Mouse (Mus musculus): ENCODE data around the gene Med13l.
"Not testable (repeated sequence)": the region's sequence is repeated elsewhere in the genome, so short reads cannot be mapped to it uniquely, and the experiment has no call there.

Med13l gene

GRCm38 (mm10) chr5:118628211-118628610 lies 67.7 kb downstream of the Med13l start:
- no peak for DNase-seq (ENCODE audit: low read depth, low spot score)

GRCm38 (mm10) chr5:118632346-118632745 lies 71.9 kb downstream of the Med13l start:
- DNase-seq (ENCODE audit: low read depth, low spot score): no peak

DNA sequence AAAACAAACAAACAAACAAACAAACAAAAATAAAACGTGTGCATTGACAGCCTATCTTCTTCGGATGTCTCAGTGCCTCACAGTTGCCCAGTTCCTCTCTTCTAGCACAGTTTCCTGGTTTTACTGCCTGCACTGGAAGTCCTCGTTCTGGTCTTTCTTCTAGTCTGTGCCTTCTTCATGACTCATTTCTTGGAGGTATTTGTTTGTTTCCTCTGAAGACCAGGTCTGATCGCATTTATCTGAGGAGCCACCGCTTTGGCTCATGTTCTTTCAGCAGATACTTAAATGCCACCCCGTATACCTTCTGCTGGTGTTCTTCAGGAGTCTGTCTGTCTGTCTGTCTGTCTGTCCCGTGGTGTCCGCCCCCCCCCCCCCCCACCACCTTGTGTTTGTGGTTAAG lies 72.6 kb downstream of the Med13l start:
- no peak for DNase-seq (ENCODE audit: low read depth, low spot score)

- DNase-seq (ENCODE audit: low read depth, low spot score): no peak
Observed at GRCm38 (mm10) chr5:118635476-118636187, 75.2 kb downstream of the Med13l start.

GRCm38 (mm10) chr5:118636399-118637369 lies 76.2 kb downstream of the Med13l start:
- no peak for DNase-seq (ENCODE audit: low read depth, low spot score)

- no peak for DNase-seq (ENCODE audit: low read depth, low spot score)
Observed at GRCm38 (mm10) chr5:118637931-118638330, 77.5 kb downstream of the Med13l start.

- no peak for DNase-seq (ENCODE audit: low read depth, low spot score)
Observed at GRCm38 (mm10) chr5:118638534-118639109, 78.1 kb downstream of the Med13l start.

DNA sequence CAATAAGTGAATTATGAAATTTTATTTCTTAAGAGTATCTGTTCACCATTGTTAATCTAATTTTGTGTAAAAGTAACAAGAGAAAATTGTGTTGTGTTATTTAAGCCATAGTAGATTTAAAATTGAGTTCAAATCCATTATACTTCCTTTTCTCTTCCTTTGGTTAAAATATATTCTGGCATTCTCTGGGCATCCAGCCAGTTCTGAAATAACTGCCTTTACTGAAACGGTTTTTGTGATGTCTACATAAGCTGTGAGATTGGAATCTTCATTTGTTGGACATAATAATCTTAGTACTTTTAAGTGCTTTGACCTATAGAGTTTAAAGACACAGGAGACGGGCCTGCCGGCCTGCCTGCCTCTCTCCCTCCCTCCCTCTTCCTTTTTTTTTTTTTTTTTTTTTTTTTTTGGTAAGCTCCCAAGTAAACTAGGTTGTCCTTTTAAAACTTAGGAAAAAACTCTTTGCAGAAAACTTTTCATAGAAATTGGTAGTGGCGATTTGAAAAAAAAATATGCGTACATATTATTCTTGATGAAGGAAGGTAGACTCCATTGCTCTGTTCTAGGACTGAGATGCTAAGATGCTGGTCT lies 78.7 kb downstream of the Med13l start:
- DNase-seq (ENCODE audit: low read depth, low spot score): no peak

DNA sequence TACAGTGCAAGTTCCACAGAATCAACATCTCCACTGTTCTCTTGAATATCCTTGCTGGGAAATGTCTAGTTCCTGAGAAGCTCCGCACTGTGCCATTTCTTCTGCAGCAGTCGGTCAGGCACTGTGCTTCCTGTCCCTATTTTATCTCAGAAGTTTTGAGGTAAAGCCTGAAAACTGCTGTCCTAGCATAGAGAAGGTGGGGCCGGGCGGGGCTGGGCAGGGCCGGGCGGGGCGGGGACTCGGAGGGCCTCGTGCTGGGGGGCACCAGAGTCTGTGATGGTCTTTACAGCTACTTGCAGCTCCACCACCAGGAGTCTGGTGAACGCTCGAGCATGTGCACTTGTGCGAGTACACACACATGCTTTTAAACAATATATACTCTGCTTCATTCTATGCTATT lies 83.6 kb downstream of the Med13l start:
- DNase-seq (ENCODE audit: low read depth, low spot score): no peak

DNA sequence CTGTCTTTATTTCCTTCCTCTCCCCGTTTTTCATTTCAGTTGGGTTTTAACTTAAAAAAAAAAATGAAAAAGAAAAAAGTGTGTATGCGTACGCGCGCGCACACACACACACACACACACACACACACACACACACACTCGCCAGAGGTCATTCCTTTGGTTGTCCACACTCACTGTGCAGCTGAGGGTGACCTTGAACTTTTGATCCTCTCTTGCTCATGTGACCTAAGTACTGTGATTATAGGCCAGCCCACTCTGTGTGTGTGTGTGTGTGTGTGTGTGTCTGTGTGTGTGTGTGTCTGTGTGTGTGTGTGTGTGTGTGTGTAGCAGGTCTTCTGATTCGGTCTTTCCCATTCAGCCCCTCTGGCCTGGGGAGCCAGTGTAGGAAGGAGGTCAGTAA lies 84.0 kb downstream of the Med13l start:
- DNase-seq (ENCODE audit: low read depth, low spot score): no peak

- DNase-seq (ENCODE audit: low read depth, low spot score): no peak
Observed at GRCm38 (mm10) chr5:118645196-118645805, 84.8 kb downstream of the Med13l start.

- no peak for DNase-seq (ENCODE audit: low read depth, low spot score)
Observed at GRCm38 (mm10) chr5:118646897-118647296, 86.4 kb downstream of the Med13l start.

DNA sequence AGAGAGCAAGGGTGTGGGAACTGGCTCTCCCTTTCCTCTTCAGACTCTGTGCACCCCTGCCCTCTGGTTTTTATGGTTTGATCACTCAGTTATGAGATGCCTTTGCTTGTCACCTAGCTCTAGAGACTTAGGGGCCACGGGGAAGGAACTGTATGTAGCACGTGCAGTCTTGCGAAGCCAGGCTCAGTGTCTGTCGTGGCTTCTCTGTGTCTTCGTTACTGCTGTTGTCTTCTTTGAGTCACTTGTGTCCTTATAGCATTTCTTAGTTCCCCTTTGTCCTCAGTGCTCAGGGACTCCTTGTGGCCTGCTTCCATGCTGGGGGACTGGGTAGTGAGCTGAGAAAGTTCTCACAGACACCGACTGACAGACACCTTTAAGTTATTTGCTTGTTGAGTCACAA lies 86.9 kb downstream of the Med13l start:
- DNase-seq (ENCODE audit: low read depth, low spot score): no peak

DNA sequence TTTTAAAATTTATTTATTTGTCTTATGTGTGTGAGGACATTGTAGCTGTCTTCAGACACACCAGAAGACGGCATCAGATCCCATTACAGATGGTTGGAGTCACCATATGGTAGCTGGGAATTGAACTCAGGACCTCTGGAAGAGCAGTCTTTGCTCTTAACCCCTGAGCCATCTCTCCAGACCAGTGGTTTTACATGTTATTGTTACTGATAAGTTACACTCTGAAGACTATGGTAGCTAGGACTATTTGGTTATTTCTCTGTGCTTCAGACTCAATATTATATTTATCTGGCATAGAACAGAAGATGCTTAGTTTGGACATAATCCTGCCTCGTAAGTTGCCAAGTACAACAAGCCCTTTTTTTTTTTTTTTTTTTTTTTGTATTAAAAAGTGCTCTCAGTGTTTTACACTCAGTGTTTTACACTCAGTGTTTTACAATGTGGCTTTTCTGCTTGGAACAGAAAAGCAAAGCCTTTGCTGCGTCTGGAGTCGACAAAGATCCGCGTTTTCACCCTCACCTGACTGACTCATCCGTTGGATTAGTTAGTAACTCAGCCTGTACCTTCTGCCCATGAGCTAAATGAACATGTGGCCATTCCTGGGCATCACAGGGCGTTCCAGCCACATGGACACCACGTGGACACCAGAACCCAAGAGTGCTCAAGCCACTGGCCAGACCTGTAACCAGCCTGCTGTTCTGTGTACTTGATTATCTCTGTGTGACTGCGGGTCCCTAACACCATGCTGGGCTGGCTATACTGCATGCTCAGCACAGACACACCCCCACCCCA lies 88.9 kb downstream of the Med13l start:
- DNase-seq (ENCODE audit: low read depth, low spot score): no peak

- DNase-seq (ENCODE audit: low read depth, low spot score): no peak
Observed at GRCm38 (mm10) chr5:118650007-118650548, 89.6 kb downstream of the Med13l start.

DNA sequence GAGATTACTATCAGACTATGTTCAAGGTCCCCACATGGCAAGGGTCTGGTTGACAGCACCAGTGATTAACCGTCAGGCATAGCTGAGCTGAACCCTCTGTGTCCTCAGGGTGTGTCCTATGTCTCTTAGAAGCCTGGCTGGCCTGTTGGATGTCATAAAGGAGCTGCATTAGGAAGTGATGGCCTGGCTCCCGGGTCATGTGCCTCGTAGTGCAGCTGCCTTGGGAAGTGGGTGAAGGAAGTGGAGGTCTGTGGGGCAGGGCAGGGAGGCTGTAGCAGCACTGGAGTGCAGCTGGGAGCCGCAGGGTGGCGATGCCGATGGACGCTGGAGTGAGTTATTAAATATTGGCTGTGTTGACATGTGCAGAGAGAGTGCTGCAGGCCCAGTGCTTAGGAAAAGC lies 90.3 kb downstream of the Med13l start:
- no peak for DNase-seq (ENCODE audit: low read depth, low spot score)

- DNase-seq (ENCODE audit: low read depth, low spot score): no peak
Observed at GRCm38 (mm10) chr5:118652611-118653010, 92.1 kb downstream of the Med13l start.

GRCm38 (mm10) chr5:118653119-118653518 lies 92.6 kb downstream of the Med13l start:
- DNase-seq (ENCODE audit: low read depth, low spot score): not testable (repeated sequence)

- no peak for DNase-seq (ENCODE audit: low read depth, low spot score)
Observed at GRCm38 (mm10) chr5:118654599-118654998, 94.1 kb downstream of the Med13l start.

- no peak for DNase-seq (ENCODE audit: low read depth, low spot score)
Observed at GRCm38 (mm10) chr5:118655025-118655424, 94.5 kb downstream of the Med13l start.
